Mouse (Mus musculus): ENCODE data around the gene Tipin. TPM values are rescaled to one million over a fixed set of nuclear protein-coding genes. Genes with fewer than 3 reads are reported as not detected.

The Tipin gene
- total and polyA plus RNA-seq, 3 experiments, result 179 to 443 (median 204) TPM

DNA sequence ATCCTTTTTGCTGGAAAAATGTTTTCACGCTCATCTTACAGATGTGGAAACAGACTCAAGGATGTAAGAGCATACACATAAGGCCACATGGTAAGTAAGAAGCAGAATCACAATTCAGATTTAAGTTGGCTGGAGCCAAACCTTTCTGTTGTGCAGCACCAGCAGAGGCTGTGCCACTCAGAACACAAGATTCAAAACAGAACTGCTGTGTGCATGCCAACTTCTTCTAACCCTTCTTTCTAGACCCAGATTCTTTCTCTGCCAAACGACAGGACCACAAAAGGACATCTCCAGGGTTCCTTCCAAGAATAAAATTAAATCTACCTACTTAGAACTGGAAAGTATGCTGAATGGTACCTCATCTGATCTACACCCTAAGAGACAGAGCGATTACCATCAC is 49.7 kb upstream of the Tipin start:
- in situ Hi-C loops (cut with MboI; ENCODE audit: low pct_ligation_motif_present, low pct_unique_long_range_greater_than_20kb, low sequenced_read_pairs) (no loop called here), dilution Hi-C loops (cut with MboI; ENCODE audit: extremely low pct_ligation_motif_present, extremely low pct_unique_long_range_greater_than_20kb, low sequenced_read_pairs) (no loop called here)
- Histone ChIP-seq H3K79me2 (replicated peaks; ENCODE audit: control insufficient read depth, extremely low read depth, insufficient read depth, poor library complexity, severe bottlenecking) (no peaks in the 10 kb centered on the region), H3K4me2 (ENCODE audit: insufficient read depth, low read depth, poor library complexity, severe bottlenecking) (no peak overlapping the region), H3K27ac (ENCODE audit: insufficient read depth, low read depth) (no peak overlapping the region), H3K9me3 (replicated peaks; ENCODE audit: low read length) (no peaks in the 10 kb centered on the region), H3K4me1 (ENCODE audit: control insufficient read depth in 1 of 2, insufficient read depth in 2 of 2) (peaks cover 0 to 34% of the 10 kb centered on the region in 2 experiments; a peak in 2 of 4 replicates), H3K27me3 (replicated peaks) (no peaks in the 10 kb centered on the region), H3K9ac (ENCODE audit: insufficient read depth, low read depth) (no peak overlapping the region), H3K4me3 (replicated peaks in 1 of 3; ENCODE audit: low read depth in 2 of 3, low read length in 2 of 3, poor library complexity in 1 of 3) (no peak overlapping the region), H3K36me3 (replicated peaks in 1 of 2; ENCODE audit: control insufficient read depth in 1 of 2, insufficient read depth in 1 of 2, low read length in 1 of 2) (peaks cover 9 to 62% of the 10 kb centered on the region in 2 experiments)
- no peak for DNase-seq (ENCODE audit: extremely low read depth)
- TF ChIP-seq MXI1 (IDR thresholded peaks at IDR 0.05; ENCODE audit: low read depth, low read length) (no peak), USF1 (IDR thresholded peaks at IDR 0.05; ENCODE audit: low read depth, low read length) (no peak), MEF2A (IDR thresholded peaks at IDR 0.05; ENCODE audit: borderline replicate concordance, low read depth, low read length) (no peak), ZKSCAN1 (IDR thresholded peaks at IDR 0.05; ENCODE audit: borderline replicate concordance, low read depth, low read length) (no peak), MAX (IDR thresholded peaks at IDR 0.05; ENCODE audit: low read length) (no peak), POLR2A (IDR thresholded peaks at IDR 0.05; ENCODE audit: low read depth, low read length) (no peak), SIN3A (IDR thresholded peaks at IDR 0.05; ENCODE audit: low read length) (no peak), NELFE (IDR thresholded peaks at IDR 0.05; ENCODE audit: low read depth, low read length) (no peak), POLR2AphosphoS2 (IDR thresholded peaks at IDR 0.05; ENCODE audit: low read depth, low read length) (no peak), GABPA (IDR thresholded peaks at IDR 0.05; ENCODE audit: insufficient replicate concordance, low read depth, low read length) (no peak), UBTF (IDR thresholded peaks at IDR 0.05; ENCODE audit: low read depth, low read length) (no peak), JUND (conservative IDR thresholded peaks at IDR 0.05; ENCODE audit: low read depth, low read length) (no peak), PAX5 (IDR thresholded peaks at IDR 0.05; ENCODE audit: low read length) (no peak), CTCF (conservative IDR thresholded peaks at IDR 0.05 in 1 of 2, IDR thresholded peaks at IDR 0.05 in 1 of 2; ENCODE audit: low read depth in 2 of 2, low read length in 2 of 2) (no peak), MAZ (IDR thresholded peaks at IDR 0.05; ENCODE audit: low read depth, low read length) (no peak), RCOR1 (conservative IDR thresholded peaks at IDR 0.05; ENCODE audit: low read depth, low read length) (no peak)

GRCm38 (mm10) chr9:64232257-64232957 is 49.0 kb upstream of the Tipin start:
- no peak for DNase-seq (ENCODE audit: extremely low read depth)
- H3K27me3 ChIP-seq (replicated peaks), result no peaks in the 10 kb centered on the region
- no peaks in the 10 kb centered on the region for H3K79me2 ChIP-seq (replicated peaks; ENCODE audit: control insufficient read depth, extremely low read depth, insufficient read depth, poor library complexity, severe bottlenecking)
- no peak overlapping the region for H3K4me2 ChIP-seq (ENCODE audit: insufficient read depth, low read depth, poor library complexity, severe bottlenecking)
- H3K4me3 ChIP-seq (replicated peaks in 1 of 3; ENCODE audit: low read depth in 2 of 3, low read length in 2 of 3, poor library complexity in 1 of 3), result no peak overlapping the region
- dilution Hi-C loops (cut with MboI; ENCODE audit: extremely low pct_ligation_motif_present, extremely low pct_unique_long_range_greater_than_20kb, low sequenced_read_pairs) (no loop called here), in situ Hi-C loops (cut with MboI; ENCODE audit: low pct_ligation_motif_present, low pct_unique_long_range_greater_than_20kb, low sequenced_read_pairs) (no loop called here)
- peaks cover 9 to 60% of the 10 kb centered on the region in 2 experiments for H3K36me3 ChIP-seq (replicated peaks in 1 of 2; ENCODE audit: control insufficient read depth in 1 of 2, insufficient read depth in 1 of 2, low read length in 1 of 2)
- H3K9ac ChIP-seq (ENCODE audit: insufficient read depth, low read depth), result no peak overlapping the region
- H3K4me1 ChIP-seq (ENCODE audit: control insufficient read depth in 1 of 2, insufficient read depth in 2 of 2), result peaks cover 0 to 29% of the 10 kb centered on the region in 2 experiments; a peak in 2 of 4 replicates
- TF ChIP-seq SMC3 (IDR thresholded peaks at IDR 0.05; ENCODE audit: low read depth, low read length) (no peak), MEF2A (IDR thresholded peaks at IDR 0.05; ENCODE audit: borderline replicate concordance, low read depth, low read length) (no peak), CHD1 (IDR thresholded peaks at IDR 0.05; ENCODE audit: low read depth, low read length) (no peak), E2F4 (IDR thresholded peaks at IDR 0.05; ENCODE audit: insufficient replicate concordance, low read depth, low read length) (no peak), ZKSCAN1 (IDR thresholded peaks at IDR 0.05; ENCODE audit: borderline replicate concordance, low read depth, low read length) (no peak), ETS1 (conservative IDR thresholded peaks at IDR 0.05; ENCODE audit: low read depth, low read length) (no peak), PAX5 (IDR thresholded peaks at IDR 0.05; ENCODE audit: low read length) (no peak), TCF12 (IDR thresholded peaks at IDR 0.05; ENCODE audit: low read depth, low read length) (no peak), NRF1 (IDR thresholded peaks at IDR 0.05; ENCODE audit: low read depth, low read length) (no peak), JUN (IDR thresholded peaks at IDR 0.05; ENCODE audit: insufficient read depth, low read depth, low read length) (no peak), USF1 (IDR thresholded peaks at IDR 0.05; ENCODE audit: low read depth, low read length) (no peak), POLR2AphosphoS2 (IDR thresholded peaks at IDR 0.05; ENCODE audit: low read depth, low read length) (no peak), ZNF384 (IDR thresholded peaks at IDR 0.05; ENCODE audit: low read depth, low read length) (no peak), GABPA (IDR thresholded peaks at IDR 0.05; ENCODE audit: insufficient replicate concordance, low read depth, low read length) (no peak), CHD2 (IDR thresholded peaks at IDR 0.05; ENCODE audit: low read length) (no peak), MAX (IDR thresholded peaks at IDR 0.05; ENCODE audit: low read length) (no peak), ZMIZ1 (IDR thresholded peaks at IDR 0.05; ENCODE audit: low read depth, low read length) (no peak), ZC3H11A (IDR thresholded peaks at IDR 0.05; ENCODE audit: low read depth, low read length) (no peak), POLR2A (IDR thresholded peaks at IDR 0.05; ENCODE audit: low read depth, low read length) (no peak), UBTF (IDR thresholded peaks at IDR 0.05; ENCODE audit: low read depth, low read length) (no peak)
- no peaks in the 10 kb centered on the region for H3K9me3 ChIP-seq (replicated peaks; ENCODE audit: low read length)
- H3K27ac ChIP-seq (ENCODE audit: insufficient read depth, low read depth), result no peak overlapping the region

Data from CH12.LX (cell line).